Mouse (Mus musculus): ENCODE measurements around the gene Klhdc4.
A peak's percentile ranks its signal among the peaks of the same experiment; 100 is the strongest.

The Klhdc4 gene

DNA sequence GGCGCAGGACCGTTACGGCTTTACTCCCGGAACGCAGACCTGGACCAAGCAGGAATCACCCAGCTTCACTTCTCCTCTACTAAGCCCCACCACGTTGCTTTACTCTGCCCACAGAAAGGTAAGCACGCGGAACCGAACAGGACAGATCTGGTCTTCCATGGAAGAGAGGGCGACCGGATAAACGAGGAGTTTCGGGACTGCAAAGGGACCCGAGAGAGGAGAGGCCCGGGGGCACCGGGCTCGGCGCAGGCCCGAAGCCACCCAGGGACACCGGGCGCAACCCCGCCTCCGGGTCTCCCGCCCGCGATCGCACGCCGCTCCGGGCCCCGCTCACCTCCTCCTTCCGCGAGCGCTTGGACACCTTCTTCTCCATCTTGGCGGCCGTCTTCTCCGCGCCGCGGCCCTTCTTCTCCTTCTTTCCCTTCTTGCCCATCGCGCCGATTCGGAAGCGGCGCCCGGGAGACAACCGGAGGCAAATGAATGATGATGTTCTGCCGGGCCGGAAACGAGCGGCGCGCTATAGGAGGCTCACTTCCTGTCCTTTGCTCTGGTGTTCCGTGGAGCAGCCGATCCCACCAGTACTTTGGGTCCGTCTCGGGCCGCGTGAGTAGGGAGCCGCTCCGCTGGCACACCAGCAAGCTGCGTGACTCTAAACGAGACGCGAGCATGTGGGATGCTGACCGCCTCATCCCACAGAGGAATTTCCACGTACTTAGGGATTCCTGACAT lies at the start of gene Klhdc4:
Gene Klhdc4 (minus strand): TSS at position 522 of the 729 bp plus-strand sequence.
- peak; percentile 97 for DNase-seq

DNA sequence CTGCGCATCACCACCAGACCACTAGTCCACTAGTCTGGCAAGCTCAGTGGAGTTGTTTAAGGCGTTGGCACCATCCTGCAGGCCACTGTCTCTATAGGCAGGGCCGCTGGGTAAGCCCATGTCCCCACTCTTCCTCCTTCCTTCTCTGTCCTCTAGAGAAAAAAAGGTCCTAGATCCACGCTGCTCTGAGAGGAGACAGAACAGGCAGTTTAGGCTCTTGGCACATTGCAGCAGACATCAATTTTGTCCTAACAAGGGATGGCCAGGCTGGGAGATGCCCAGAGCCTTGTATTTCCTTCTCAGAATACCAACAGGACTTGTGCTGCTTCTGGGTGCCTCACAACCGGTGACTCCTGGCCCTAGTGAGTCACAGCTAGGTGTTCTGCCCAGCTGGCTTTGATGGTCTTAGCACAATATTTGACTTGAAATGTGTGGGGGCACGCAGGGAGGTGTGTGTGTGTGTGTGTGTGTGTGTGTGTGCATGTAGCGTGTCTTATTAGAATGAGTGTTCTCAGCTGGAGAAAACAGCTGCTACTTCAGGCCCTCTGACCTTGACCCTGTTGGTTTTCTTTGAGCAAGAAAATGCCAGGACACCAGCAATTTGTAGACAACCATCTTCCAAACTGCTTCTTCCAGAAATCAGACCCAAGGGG lies 48.6 kb upstream of the Klhdc4 start:
- no peak for DNase-seq

DNA sequence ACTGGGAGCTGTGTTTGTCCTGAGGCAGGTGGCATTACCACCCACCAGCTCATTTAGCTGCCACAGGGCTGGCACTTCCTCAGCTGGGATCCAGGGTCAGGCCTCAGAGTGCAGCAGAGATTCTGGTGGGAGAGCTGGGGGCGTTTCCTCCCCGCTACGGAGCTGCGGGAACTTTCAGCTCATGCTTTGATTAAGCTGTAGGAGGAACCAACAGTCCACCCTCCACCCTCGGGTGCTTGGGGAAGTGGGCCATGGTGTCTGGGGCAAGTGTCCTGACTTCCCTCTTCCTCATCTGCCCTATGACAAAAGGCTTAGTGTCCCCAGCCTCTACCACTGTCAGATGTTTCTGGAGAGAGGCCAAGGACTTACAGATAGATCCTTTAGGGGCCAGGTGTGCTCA lies 47.8 kb upstream of the Klhdc4 start:
- no peak for DNase-seq

DNA sequence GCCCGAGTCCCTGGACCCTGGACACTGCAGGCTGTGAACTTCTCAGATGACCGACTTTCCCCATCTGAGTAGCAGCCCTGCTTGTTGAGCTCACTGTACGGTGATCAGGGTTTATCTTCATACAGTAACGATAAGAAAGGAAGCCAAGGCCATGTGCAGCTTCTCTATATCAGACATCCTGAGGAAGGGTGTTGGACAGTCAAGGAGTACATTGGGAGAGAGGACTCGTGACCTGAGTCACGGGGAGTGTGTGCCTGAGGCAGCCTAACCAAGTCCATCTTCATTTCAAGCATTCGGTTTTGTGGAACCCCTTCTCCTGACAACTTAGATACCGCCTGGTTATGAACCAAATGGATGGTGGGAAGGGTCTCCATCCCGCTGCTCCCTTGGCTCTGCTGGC lies 46.1 kb upstream of the Klhdc4 start:
- no peak for DNase-seq

DNA sequence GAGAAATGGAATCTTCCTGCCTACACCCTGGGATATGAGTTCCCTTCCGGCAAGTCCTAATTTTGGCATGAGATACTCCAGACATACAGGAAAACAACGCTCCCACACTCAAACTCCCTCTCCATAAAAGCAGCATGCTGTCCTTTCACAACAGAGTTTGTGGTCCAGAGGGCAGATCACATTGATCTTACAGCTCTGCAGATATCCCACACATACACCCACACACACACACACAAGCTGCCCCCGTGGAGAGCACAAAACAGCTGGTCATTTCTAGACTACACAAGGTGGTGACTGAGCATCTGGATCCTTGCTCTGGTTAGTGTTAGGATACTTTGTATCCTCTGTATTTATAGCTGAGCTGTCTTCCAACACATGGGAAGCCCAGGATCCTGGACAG lies 45.7 kb upstream of the Klhdc4 start:
- DNase-seq, result no peak

DNA sequence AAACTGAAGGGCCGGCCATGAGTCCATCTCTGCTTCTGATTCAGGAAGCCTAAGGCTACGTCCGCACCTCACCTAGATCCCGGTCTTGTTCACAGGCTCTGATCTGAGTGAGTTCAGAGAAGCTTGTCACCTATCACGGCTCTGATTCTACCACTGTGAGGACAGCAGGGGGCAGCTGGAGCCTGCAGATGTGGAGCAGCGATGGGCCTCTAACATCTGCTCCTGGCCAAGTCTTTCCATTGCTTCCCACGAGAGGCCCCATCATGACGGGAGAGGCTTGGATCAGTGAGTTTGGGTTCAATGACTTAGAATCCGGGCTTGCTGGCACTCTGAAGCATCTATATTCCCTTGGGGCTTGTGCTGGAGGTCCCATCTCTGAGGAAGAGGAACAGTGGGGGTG lies 44.7 kb upstream of the Klhdc4 start:
- peak; percentile 95 for DNase-seq

DNA sequence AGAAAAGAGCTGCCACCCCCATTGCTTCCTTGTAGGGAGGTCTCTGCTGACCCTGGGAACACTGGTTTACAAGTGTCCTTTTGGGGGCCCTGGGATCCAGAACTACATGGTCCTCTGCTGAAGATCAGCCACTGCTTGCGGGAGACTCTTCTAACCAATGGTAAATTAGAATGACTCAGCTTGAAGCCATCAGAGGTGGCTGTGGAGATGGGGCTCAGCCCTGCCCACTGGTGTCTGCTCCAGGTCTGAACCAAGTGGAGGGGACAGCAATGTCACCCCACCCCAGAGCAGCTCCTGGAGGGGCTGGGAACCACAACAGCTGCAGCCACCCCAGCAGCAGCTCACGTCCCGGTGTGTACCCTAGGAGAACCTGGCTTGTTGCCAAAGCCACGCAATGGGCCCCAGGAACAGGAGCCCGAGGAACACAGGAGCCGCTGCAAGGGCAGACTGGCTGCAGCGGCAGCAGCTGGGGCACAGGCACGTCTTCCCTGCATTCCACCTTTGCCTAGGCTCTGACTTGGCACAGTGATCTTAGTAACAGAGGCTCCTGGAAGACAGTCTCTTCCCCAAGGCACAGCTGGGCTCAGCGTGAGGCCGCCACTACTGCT lies 42.6 kb upstream of the Klhdc4 start:
- DNase-seq, result no peak

DNA sequence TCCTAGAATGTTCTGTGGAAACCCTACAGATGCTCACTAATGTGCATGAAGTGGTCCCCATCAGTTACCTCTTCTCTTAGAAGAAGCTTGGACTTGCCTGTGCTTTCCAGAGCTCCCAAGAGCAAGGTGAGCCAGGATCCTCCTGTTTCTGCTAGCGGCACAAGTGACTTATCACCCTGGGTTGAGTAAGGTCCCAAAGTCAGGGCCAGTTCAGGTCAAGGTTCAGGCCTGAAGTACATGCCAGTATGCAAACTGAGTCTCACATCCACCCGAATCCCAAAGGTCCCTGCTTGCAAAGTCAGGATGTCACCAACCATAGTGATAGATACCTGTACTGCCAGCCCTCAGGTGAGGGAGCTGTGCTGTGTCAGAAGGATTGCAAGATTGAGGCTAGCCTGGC lies 40.8 kb upstream of the Klhdc4 start:
- no peak for DNase-seq

DNA sequence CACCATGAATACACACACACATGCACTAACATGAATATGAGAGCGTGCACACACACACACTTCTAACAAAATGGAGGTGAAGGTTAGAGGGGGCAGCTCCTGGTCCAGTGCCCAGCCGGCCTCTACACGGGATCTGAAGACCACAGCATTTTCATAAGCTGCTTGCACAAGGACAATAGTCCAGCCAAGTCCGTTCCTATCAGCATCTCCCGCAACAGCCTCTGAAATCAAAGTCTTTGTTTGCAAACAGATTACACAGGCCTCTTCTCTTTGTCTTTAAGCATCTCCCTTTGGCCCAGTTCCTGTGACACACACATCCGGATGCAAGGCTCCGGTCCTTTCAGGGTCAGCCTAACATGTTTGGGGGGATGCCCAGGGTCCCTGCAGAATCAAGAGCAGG lies 39.5 kb upstream of the Klhdc4 start:
- no peak for DNase-seq

DNA sequence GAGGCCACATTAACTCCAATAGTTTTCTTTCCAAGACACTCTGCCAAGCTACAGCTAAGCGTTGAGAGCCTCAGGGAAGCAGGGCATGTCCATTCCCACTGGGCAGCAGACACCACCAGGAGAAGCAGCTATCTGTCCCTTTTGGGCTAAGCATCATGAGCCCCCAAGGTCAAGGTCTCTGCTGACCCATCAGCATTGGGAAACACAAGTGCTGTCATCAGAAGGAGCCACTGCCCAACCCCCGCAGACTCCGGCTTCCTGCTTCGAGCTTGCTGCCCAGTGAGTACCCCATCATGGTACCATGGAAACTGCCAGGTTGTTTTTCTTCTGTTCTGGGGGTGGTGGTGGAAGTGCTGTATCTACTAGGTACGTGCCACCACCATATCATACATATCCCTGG lies 38.8 kb upstream of the Klhdc4 start:
- DNase-seq, result no peak

DNA sequence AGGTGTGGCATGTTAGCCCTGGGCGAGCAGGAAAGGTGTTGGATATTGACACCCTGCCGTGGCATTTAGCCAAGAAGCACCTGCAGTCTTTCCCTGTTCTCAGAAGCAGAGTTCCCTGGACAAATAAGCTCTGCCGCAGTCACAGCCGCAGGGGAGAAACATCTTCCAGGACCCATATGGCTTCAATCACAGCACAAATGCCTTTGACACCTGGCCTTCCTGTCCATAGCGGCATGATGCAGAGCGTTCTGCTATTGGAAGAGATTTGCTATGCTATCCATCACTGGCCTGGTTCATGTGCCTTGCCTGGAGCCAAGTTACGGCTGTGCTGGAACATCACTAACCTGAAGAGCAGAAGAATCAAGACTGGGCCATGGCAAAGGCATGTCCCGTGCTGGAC lies 36.0 kb upstream of the Klhdc4 start:
- DNase-seq, result no peak

DNA sequence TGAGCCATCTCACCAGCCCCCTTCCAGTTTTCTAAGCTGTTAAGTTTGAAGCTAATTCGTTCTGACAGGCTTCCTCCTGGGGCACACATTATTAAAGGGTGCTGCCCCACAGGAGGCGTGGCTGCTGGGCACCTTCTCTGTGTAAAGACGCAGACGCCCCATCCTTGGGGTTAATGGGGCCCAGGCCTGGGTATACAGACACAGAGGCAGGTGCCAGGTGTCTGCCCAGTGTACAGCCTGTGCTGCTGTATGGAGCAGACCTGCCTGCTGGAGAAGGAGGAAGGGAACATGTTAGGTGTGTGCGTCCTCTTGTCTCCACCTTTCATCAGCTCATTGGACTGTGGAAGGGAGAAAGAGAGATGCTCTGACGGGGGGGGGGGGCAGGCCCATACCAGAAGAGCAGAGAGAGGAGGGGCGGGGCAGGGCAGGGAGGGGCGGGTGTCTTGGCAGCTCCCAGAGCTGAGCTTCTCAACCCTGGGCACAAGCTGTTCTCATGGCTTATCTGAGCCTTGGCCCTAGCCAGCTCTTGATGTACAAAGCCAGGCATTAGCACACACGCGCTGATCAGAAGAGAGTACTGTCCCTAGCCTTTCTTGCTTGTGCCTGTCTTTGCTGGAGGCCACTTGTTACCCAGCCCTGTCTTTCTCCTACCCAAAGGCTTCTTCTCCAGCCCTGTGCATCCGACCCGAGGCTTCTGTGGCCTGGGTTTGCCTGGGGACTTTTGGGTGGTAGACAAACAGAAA lies 32.6 kb upstream of the Klhdc4 start:
- DNase-seq, result peak; percentile 95

DNA sequence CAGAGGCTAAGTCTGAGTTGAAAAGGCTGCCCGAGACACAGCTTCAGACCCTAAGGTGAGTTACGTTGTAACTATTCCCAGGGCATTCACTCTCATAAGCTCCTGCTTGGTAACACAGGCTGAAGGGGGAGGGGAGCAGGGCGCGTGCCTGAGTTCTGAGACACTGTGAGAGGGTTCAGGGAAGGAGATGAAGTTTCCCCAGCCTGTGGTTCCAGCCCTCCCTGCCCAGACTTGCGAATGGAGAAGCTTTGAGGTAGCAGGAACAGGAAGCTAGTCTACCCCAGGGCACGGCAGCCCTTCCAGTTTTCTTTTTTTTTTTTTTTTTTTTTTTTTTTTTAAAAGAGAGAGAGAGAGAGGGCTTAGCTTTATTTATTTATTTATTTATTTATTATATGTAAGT lies 31.9 kb upstream of the Klhdc4 start:
- DNase-seq, result no peak

DNA sequence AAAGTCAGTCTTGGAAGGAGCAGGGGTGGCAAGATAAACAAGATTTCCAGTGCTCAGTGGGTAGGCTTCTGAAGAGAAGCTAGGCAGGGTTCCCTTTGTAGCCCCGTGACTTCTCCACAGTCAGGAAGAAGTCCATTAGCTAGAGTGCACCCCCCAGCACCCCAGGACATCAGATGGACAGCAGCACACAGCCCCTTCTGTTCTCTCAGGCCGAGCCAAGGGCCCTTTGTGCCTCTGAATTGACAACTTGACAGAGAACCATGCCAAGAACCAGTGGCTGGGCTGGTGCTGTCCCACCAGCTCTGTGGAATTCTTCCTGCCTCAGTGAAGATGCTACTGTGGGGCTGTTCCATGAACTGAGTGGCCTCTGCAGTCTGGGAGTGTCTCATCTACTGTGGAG lies 28.4 kb upstream of the Klhdc4 start:
- no peak for DNase-seq

DNA sequence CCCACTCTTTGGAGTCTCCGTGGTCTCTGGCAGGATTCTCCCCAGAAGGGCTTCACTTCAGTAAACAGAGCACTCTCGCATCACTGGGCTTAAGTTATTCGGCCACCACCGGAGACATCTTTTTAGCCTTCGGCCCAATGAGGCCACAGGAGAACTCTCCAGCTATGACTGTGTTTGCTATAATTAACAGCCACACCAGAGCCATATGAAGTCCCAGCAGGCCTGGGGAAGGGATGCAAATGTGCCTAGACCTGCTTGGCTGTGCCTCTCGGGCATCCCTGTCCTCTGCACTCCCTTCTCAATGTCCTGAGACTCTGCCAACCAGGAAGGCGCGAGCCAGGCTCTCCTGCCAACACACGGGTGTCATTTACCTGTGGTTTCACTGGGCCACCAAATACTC lies 28.0 kb upstream of the Klhdc4 start:
- DNase-seq, result no peak

DNA sequence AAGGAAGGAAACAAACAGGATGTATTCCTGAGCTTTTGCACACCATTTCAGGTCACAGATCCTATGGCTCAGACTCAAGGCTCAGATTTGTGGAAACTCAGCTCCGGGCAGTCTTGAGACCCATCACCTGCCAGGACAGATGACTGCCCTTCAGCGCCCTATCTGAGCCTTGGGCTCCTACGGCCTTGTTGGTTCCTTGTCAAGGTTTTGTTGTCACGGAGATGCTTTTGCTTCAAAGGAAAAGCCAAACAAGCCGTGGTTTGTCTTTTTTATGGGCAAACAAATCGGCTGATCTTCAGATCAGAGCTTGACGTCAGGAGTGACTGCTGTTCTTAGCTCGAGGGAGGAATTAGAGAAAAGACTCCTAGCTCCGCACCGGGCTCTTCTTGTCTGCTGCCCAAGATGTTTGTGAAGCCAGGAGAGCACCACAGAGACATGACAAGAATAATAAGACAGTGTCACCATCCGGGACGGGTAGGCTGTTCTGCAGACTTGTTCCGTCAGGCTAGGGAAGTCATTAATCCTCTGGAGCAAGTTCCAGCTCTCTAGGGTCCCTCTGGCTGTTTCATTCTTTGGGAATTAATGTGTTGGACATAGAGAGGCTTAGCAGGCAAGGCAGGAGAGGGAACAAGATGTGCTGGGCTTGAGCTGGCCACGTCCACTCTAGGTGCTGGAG lies 26.8 kb upstream of the Klhdc4 start:
- no peak for DNase-seq

DNA sequence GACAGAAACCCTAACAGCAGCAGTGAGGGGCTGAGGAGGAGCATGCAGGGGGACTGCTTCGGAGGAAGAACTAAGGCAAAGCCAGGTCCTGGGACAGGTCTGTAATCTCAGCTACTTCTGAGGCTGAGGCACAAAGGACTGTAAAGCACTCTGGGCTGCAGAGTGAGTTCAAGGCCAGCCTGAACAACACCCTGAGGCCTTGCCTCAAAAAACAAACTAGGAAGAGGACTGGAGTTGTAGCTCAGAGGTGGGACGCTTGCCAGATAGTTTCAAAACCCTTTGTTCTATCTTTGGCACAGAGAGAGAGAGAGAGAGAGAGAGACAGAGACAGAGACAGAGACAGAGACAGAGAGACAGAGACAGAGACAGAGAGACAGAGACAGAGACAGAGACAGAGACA lies 24.2 kb upstream of the Klhdc4 start:
- no peak for DNase-seq

DNA sequence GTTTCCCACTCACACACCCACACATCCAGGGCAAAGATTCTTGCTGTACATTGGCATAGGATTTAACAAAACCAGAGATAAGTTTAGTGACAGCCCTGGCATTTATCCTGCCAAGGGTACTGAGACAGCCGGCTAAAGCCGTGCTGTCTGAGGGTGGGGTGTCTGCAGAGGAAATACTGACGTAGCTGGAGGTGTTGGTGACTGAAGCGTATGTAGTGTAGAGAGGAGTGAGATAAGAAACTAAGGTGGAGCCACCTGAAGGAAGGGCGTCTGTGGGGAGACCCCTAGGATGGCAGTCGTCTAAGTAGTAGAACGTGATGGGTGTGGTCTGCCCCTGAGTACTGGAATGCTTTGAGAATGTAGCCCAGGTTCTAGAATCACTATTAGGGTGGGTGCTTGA lies 23.1 kb upstream of the Klhdc4 start:
- DNase-seq, result no peak

DNA sequence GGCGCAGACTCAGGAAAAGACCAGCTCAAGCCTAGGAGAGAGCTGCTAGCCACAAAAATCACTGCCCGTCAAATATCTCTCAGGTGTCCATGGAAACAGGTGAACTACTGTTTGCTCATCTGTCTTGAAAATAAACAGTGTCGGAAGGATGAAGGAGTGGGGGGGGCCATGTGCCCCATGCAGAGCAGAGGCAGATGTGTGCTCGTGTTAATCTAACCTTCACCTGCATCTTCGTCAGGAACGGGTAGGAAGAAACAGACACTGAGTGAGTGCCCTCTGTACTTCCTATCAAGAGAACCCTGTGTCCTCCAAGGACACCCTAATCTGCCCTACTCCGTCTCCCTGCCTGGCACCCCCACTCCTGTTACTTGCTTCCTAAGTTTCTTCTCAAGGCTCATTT lies 22.3 kb upstream of the Klhdc4 start:
- DNase-seq, result no peak

DNA sequence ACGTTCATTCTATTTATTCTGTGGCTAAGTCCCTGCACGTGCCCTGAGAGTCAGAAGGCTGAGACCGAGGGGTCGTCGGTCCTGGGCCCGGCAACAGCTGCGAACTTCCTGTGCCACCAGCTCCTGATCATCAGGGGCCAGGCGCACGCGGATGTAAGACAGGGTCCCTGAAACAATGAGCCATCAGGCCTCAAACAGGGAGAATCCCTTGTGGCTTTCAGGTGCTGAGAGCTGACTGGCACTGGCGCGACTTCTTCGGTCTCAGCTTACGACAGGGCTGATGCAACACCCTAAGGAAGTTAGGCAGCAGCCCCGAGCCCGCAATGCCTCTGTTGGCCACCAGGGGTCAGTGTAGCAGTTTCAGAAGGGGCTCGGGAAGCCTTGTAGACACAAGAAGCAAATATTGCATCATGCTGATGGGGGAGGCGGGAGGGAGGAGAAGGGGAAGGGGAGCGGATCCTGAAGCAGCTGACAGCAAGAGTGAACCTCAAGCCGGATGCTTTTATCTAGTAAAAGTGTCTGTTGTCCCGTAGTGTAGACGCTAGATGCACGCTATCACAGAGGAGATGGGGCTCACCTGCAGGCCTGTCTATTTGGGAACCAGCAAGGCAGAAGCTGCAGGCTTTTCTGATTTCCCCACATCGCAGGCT lies 21.6 kb upstream of the Klhdc4 start:
- DNase-seq, result peak; percentile 99

DNA sequence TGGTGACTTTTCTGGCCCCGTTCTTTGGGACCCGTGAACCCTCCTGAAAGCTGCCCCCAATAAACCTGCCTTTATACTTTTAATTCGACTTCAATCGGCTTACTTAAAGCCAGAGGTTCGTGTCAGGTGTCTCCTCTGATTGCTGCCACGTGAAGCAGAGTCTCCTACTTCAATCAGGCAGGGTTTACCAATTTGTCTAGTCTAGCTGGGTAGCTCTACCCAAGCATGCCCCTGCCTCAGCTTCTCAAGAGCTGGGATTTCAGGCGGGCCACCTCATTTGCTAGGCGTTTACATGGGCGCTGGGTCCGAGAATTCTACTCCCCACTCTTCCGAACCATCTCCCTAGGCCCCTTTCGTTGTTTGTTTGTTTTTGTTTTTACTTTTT lies 21.1 kb upstream of the Klhdc4 start:
- no peak for DNase-seq

DNA sequence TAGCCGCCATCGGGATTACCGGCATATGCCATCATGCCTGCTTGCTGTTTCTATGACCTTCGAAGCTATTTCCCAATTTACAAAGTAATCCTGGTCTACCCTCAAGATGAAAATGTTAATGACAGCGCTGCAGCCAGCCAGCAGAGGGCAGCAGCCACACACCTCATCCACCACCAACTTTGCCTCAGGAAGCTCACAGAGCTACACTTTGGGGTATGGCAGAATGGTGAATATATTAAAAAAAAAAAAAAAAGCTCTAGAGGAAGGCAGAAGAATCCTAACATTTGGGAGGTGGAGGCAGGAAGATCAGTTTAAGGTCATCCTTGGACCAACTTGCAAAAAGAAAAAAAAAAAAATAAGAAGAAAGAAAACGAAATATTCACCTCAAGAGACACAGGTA lies 20.6 kb upstream of the Klhdc4 start:
- DNase-seq, result peak; percentile 94

DNA sequence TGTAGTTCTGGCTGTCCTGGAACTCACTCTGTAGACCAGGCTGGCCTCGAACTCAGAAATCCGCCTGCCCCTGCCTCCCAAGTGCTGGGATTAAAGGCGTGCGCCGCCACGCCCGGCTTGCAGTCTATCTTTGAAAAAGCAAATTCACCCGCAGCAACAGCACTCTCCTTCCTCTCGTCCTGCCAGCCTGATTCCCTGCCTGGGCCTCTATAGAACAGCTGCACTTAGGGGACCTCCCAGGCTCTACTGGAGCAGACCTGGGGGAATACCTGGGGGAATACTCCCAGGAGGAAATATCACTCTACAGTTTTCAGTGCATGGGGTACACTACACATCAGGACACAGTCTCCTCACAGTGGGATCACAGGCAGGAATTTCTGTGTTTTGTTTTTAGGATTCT lies 19.9 kb upstream of the Klhdc4 start:
- peak; percentile 52 for DNase-seq

Data from heart, adult 11 months (tissue).